Mouse (Mus musculus) neural tube, embryonic 12.5 days (tissue): ENCODE measurements around the gene Klhl21. TPM values are rescaled to one million over a fixed set of nuclear protein-coding genes. Genes with fewer than 3 reads are reported as not detected.

ENCODE experiments used
- ATAC-seq: fragments of 200-750 bp; cut with Nextera tagmentation; 2 replicates; pipeline ENCODE4 v1.8.0; 2017; ENCODE audit warnings: low read depth, mild to moderate bottlenecking, moderate TSS enrichment, moderate library complexity; ENCODE audit not compliant: low FRiP score
- H3K27ac ChIP-seq: fragments of 300-500 bp; sonication (generic); 2 replicates; pipeline ENCODE4 v1.5.1; 2016
- H3K27me3 ChIP-seq: fragments of 300-500 bp; sonication (generic); replicated peaks from 2 replicates; pipeline ENCODE4 v1.6.1; 2016; ENCODE audit warnings: mild to moderate bottlenecking
- H3K36me3 ChIP-seq: fragments of 300-500 bp; sonication (generic); 2 replicates; pipeline ENCODE4 v1.6.1; 2016; ENCODE audit warnings: mild to moderate bottlenecking
- H3K4me1 ChIP-seq: fragments of 300-500 bp; sonication (generic); 2 replicates; pipeline ENCODE4 v1.6.1; 2016
- H3K4me2 ChIP-seq: fragments of 300-500 bp; sonication (generic); replicated peaks from 2 replicates; pipeline ENCODE4 v1.6.1; 2016; ENCODE audit warnings: mild to moderate bottlenecking
- H3K4me3 ChIP-seq: fragments of 300-500 bp; sonication (generic); 2 replicates; pipeline ENCODE4 v1.5.1; 2016
- H3K9ac ChIP-seq: fragments of 300-500 bp; sonication (generic); 2 replicates; pipeline ENCODE4 v1.6.1; 2016; ENCODE audit warnings: mild to moderate bottlenecking
- H3K9me3 ChIP-seq: fragments of 300-500 bp; sonication (generic); 2 replicates; pipeline ENCODE4 v1.6.1; 2016; ENCODE audit warnings: mild to moderate bottlenecking
- whole genome bisulfite sequencing: fragments of 180-500 bp; shearing (Covaris S2); methylation state at CpG from one replicate; pipeline ENCODE4 v1.1.7; 2016; 5-methylcytosine and 5-hydroxymethylcytosine counted together
- polyA plus RNA-seq: library from polyadenylated mRNA; unstranded; fragments of >200 nt; fragmentation: Nextera tagmentation; extraction: Ambion mirVana; gene quantifications from 2 replicates; pipeline ENCODE4 v1.2.1, GENCODE M21; 2016

Gene Klhl21
- polyA plus RNA-seq: 7.2 and 7.6 TPM in 2 replicates

- peak within 1 kb of the TSS; percentile 100 for H3K4me2 ChIP-seq
- peaks cover 40% of the 10 kb centered on the region for H3K4me1 ChIP-seq
- H3K27me3 ChIP-seq: peaks cover 45% of the 10 kb centered on the region
- peak within 1 kb of the TSS; percentile 57 for H3K9ac ChIP-seq
- peak within 1 kb of the TSS; percentile 72 for H3K4me3 ChIP-seq
- H3K9me3 ChIP-seq: no peaks in the 10 kb centered on the region
- under 1% methylated on average over 45 of the region's 45 CpGs for WGBS
- ATAC-seq: peak; percentile 81
- H3K36me3 ChIP-seq: 0 out of 2 replicates have a peak, but pooled peaks cover 3% of the 10 kb centered on the region
- H3K27ac ChIP-seq: 0 out of 2 replicates have a peak within 1 kb of the TSS, but pooled peaks have one; percentile 16
Observed at GRCm38 (mm10) chr4:152008622-152009075, at the start of gene Klhl21. Gene Klhl21, plus strand, starts transcription at chr4:152008803.

- Histone ChIP-seq H3K4me3 (no peak overlapping the region), H3K4me2 (no peak overlapping the region), H3K9me3 (no peaks in the 10 kb centered on the region), H3K27ac (no peak overlapping the region), H3K36me3 (peaks cover 86% of the 10 kb centered on the region), H3K9ac (no peak overlapping the region), H3K27me3 (no peaks in the 10 kb centered on the region), H3K4me1 (no peaks in the 10 kb centered on the region)
- ATAC-seq: no peak
- WGBS: 93% methylated on average over 11 of the region's 11 CpGs
Observed at GRCm38 (mm10) chr4:151959849-151960512, 48.6 kb upstream of the Klhl21 start.

- WGBS: 93% methylated on average over 3 of the region's 3 CpGs
- H3K27ac ChIP-seq: no peak overlapping the region
- ATAC-seq: no peak
- H3K27me3 ChIP-seq: no peaks in the 10 kb centered on the region
- H3K4me3 ChIP-seq: no peak overlapping the region
- H3K4me1 ChIP-seq: no peaks in the 10 kb centered on the region
- H3K36me3 ChIP-seq: peaks cover 86% of the 10 kb centered on the region
- H3K4me2 ChIP-seq: no peak overlapping the region
- no peak overlapping the region for H3K9ac ChIP-seq
- no peaks in the 10 kb centered on the region for H3K9me3 ChIP-seq
Observed at GRCm38 (mm10) chr4:151960513-151960854, 48.1 kb upstream of the Klhl21 start.

- no peak for ATAC-seq
- H3K36me3 ChIP-seq: peaks cover 70% of the 10 kb centered on the region
- no peaks in the 10 kb centered on the region for H3K9me3 ChIP-seq
- H3K4me1 ChIP-seq: no peaks in the 10 kb centered on the region
- WGBS: 88% methylated on average over 3 of the region's 3 CpGs
- no peak overlapping the region for H3K9ac ChIP-seq
- H3K4me2 ChIP-seq: no peak overlapping the region
- H3K27ac ChIP-seq: no peak overlapping the region
- H3K4me3 ChIP-seq: no peak overlapping the region
- no peaks in the 10 kb centered on the region for H3K27me3 ChIP-seq
Observed at GRCm38 (mm10) chr4:151962817-151963216, 45.8 kb upstream of the Klhl21 start.

- Histone ChIP-seq H3K36me3 (peaks cover 48% of the 10 kb centered on the region), H3K4me2 (no peak overlapping the region), H3K27ac (no peak overlapping the region), H3K27me3 (no peaks in the 10 kb centered on the region), H3K4me3 (no peak overlapping the region), H3K4me1 (no peaks in the 10 kb centered on the region), H3K9me3 (no peaks in the 10 kb centered on the region), H3K9ac (no peak overlapping the region)
- no peak for ATAC-seq
- WGBS: 79% methylated on average over 26 of the region's 26 CpGs
Observed at GRCm38 (mm10) chr4:151968204-151968921, 40.2 kb upstream of the Klhl21 start.

GRCm38 (mm10) chr4:151972221-151972967, 36.2 kb upstream of the Klhl21 start:
- H3K9ac ChIP-seq: no peak overlapping the region
- no peaks in the 10 kb centered on the region for H3K4me1 ChIP-seq
- no peak overlapping the region for H3K4me3 ChIP-seq
- H3K27me3 ChIP-seq: no peaks in the 10 kb centered on the region
- H3K36me3 ChIP-seq: peaks cover 57% of the 10 kb centered on the region
- 76% methylated on average over 10 of the region's 10 CpGs for WGBS
- no peaks in the 10 kb centered on the region for H3K9me3 ChIP-seq
- no peak for ATAC-seq
- no peak overlapping the region for H3K27ac ChIP-seq
- H3K4me2 ChIP-seq: no peak overlapping the region

- Histone ChIP-seq H3K4me1 (no peaks in the 10 kb centered on the region), H3K9me3 (no peaks in the 10 kb centered on the region), H3K36me3 (peaks cover 69% of the 10 kb centered on the region), H3K4me3 (no peak overlapping the region), H3K4me2 (no peak overlapping the region), H3K9ac (no peak overlapping the region), H3K27me3 (no peaks in the 10 kb centered on the region), H3K27ac (no peak overlapping the region)
- ATAC-seq: no peak
- 94% methylated on average over 3 of the region's 3 CpGs for WGBS
Observed at GRCm38 (mm10) chr4:151975441-151975840, 33.2 kb upstream of the Klhl21 start.

- Histone ChIP-seq H3K4me2 (0 out of 2 replicates have a peak overlapping the region, but pooled peaks have one; percentile 0), H3K4me3 (no peak overlapping the region), H3K36me3 (peaks cover 74% of the 10 kb centered on the region), H3K9ac (no peak overlapping the region), H3K9me3 (no peaks in the 10 kb centered on the region), H3K4me1 (no peaks in the 10 kb centered on the region), H3K27me3 (no peaks in the 10 kb centered on the region), H3K27ac (no peak overlapping the region)
- WGBS: 44% methylated on average over 10 of the region's 10 CpGs
- ATAC-seq: no peak
Observed at GRCm38 (mm10) chr4:151977748-151978147, 30.9 kb upstream of the Klhl21 start.

- H3K27me3 ChIP-seq: no peaks in the 10 kb centered on the region
- H3K4me1 ChIP-seq: peaks cover 2% of the 10 kb centered on the region; the same call in 1 of the 2 replicates
- H3K9ac ChIP-seq: no peak overlapping the region
- peaks cover 61% of the 10 kb centered on the region for H3K36me3 ChIP-seq
- H3K9me3 ChIP-seq: no peaks in the 10 kb centered on the region
- H3K27ac ChIP-seq: no peak overlapping the region
- no peak overlapping the region for H3K4me3 ChIP-seq
- ATAC-seq: no peak
- 79% methylated on average over 8 of the region's 8 CpGs for WGBS
- no peak overlapping the region for H3K4me2 ChIP-seq
Observed at GRCm38 (mm10) chr4:151980699-151981098, 27.9 kb upstream of the Klhl21 start.

- Histone ChIP-seq H3K27me3 (no peaks in the 10 kb centered on the region), H3K4me2 (no peak overlapping the region), H3K9ac (no peak overlapping the region), H3K36me3 (peaks cover 60% of the 10 kb centered on the region), H3K4me3 (no peak overlapping the region), H3K27ac (no peak overlapping the region), H3K4me1 (peaks cover 9% of the 10 kb centered on the region; the same call in 1 of the 2 replicates), H3K9me3 (no peaks in the 10 kb centered on the region)
- 17% methylated on average over 5 of the region's 5 CpGs for WGBS
- ATAC-seq: peak; percentile 74
Observed at GRCm38 (mm10) chr4:151981363-151981762, 27.2 kb upstream of the Klhl21 start.

- ATAC-seq: no peak
- Histone ChIP-seq H3K4me1 (peaks cover 21% of the 10 kb centered on the region), H3K9ac (no peak overlapping the region), H3K27me3 (no peaks in the 10 kb centered on the region), H3K27ac (no peak overlapping the region), H3K4me3 (no peak overlapping the region), H3K9me3 (no peaks in the 10 kb centered on the region), H3K36me3 (peaks cover 49% of the 10 kb centered on the region), H3K4me2 (no peak overlapping the region)
- WGBS: 62% methylated on average over 17 of the region's 17 CpGs
Observed at GRCm38 (mm10) chr4:151983043-151983442, 25.6 kb upstream of the Klhl21 start.

GRCm38 (mm10) chr4:151983560-151983959, 25.0 kb upstream of the Klhl21 start:
- no peak overlapping the region for H3K27ac ChIP-seq
- H3K9me3 ChIP-seq: no peaks in the 10 kb centered on the region
- ATAC-seq: no peak
- H3K9ac ChIP-seq: no peak overlapping the region
- H3K4me2 ChIP-seq: no peak overlapping the region
- H3K4me1 ChIP-seq: peaks cover 26% of the 10 kb centered on the region
- H3K4me3 ChIP-seq: no peak overlapping the region
- peaks cover 47% of the 10 kb centered on the region for H3K36me3 ChIP-seq
- WGBS: 36% methylated on average over 8 of the region's 9 CpGs
- no peaks in the 10 kb centered on the region for H3K27me3 ChIP-seq
